Comparison of ENCODE assay signal across 10 mouse cellular contexts in genomic region chr12:100277534-100277905, GRCm38 (mm10).
DNase-seq lines count a peak whose midpoint lies in the region; ATAC-seq and TF ChIP-seq lines count a peak whose summit lies in the region.
"Had no signal": no experiment of that assay in that cellular context is flagged by ENCODE, and none has a peak within 500 bp of the region (broad histone marks: within the 10 kb centered on the region; RNA-seq: fewer than 3 reads in every experiment).

No protein-coding gene starts in this region.

- intact Hi-C loops in heart, adult 2 months (cut with DNase I) = loop anchor here (2.0 to 5.0 kb wide), 2 partner anchors 51 to 55 kb away; no protein-coding TSS in a partner anchor

- peak overlapping the region; percentile 72 for H3K27ac ChIP-seq in heart, adult 2 months
- H3K27ac ChIP-seq in MEL (ENCODE audit: control insufficient read depth, low read depth, low read length) = peak overlapping the region; percentile 66
- peak overlapping the region; percentile 37; the same call in 1 of the 2 replicates for H3K27ac ChIP-seq in neural tube, embryonic 12.5 days
- H3K27ac ChIP-seq: liver, embryonic 13.5 days had no signal

- DNase-seq in heart, adult 2 months = no peak
- no peak for DNase-seq in heart, adult 9 months (ENCODE audit: low spot score in 2 of 2)
- no peak for DNase-seq in MEL (ENCODE audit: low read depth, low spot score)
- DNase-seq in induced T-regulatory cell, adult 2 months (ENCODE audit: low read depth) = peak; percentile 29
- DNase-seq in kidney, adult 9 months = no peak
- DNase-seq in cerebellum, adult 11-12 months = no peak
- DNase-seq in spleen, postnatal 14 days (ENCODE audit: low spot score in 2 of 2) = no peak

- H3K36me3 ChIP-seq in heart, adult 2 months (ENCODE audit: control insufficient read depth, insufficient read depth, low read length) = no peaks in the 10 kb centered on the region
- H3K36me3 ChIP-seq in MEL (ENCODE audit: control insufficient read depth in 1 of 2, insufficient read depth in 2 of 2, low read length in 2 of 2) = peaks cover 0 to 26% of the 10 kb centered on the region in 2 experiments; a peak in 2 of 4 replicates
- H3K36me3 ChIP-seq in neural tube, embryonic 12.5 days = no peaks in the 10 kb centered on the region
- H3K36me3 ChIP-seq: liver, embryonic 13.5 days had no signal

- no peak for ATAC-seq in neural tube, embryonic 12.5 days (ENCODE audit: low FRiP score, low read depth)

- H3K9me3 ChIP-seq in MEL (replicated peaks; ENCODE audit: insufficient read depth, low read length) = no peaks in the 10 kb centered on the region
- no peaks in the 10 kb centered on the region for H3K9me3 ChIP-seq in neural tube, embryonic 12.5 days
- H3K9me3 ChIP-seq: liver, embryonic 13.5 days; megakaryocyte, embryonic 14.5 days had no signal

- no peak for TF ChIP-seq EP300 in heart, adult 2 months (IDR thresholded peaks at IDR 0.05; ENCODE audit: insufficient read depth, low read depth, low read length)
- no peak for TF ChIP-seq EP300 in MEL (IDR thresholded peaks at IDR 0.05; ENCODE audit: low read depth in 1 of 2, low read length in 2 of 2)

- no peak overlapping the region for H3K4me3 ChIP-seq in heart, adult 2 months
- H3K4me3 ChIP-seq in MEL (ENCODE audit: control insufficient read depth in 1 of 2, insufficient read depth in 1 of 2, low read depth in 2 of 2, low read length in 2 of 2) = peak overlapping the region in 1 of 2 experiments; percentile 20; a peak in 3 of 4 replicates
- H3K4me3 ChIP-seq in neural tube, embryonic 12.5 days = no peak overlapping the region
- H3K4me3 ChIP-seq: liver, embryonic 13.5 days had no signal

- peaks cover 32% of the 10 kb centered on the region for H3K4me1 ChIP-seq in heart, adult 2 months (ENCODE audit: control insufficient read depth, insufficient read depth, low read length)
- H3K4me1 ChIP-seq in MEL (ENCODE audit: control insufficient read depth in 1 of 2, insufficient read depth in 2 of 2, low read length in 2 of 2) = peaks cover 8 to 33% of the 10 kb centered on the region in 2 experiments
- peaks cover 35% of the 10 kb centered on the region for H3K4me1 ChIP-seq in neural tube, embryonic 12.5 days

- H3K4me2 ChIP-seq in neural tube, embryonic 12.5 days (replicated peaks) = no peak overlapping the region

- H3K79me2 ChIP-seq in heart, adult 2 months (replicated peaks; ENCODE audit: control insufficient read depth, insufficient read depth, low read length) = no peaks in the 10 kb centered on the region
- no peaks in the 10 kb centered on the region for H3K79me2 ChIP-seq in MEL (ENCODE audit: control insufficient read depth, insufficient read depth, low read length, poor library complexity)

- no peak overlapping the region for H3K9ac ChIP-seq in heart, adult 2 months (ENCODE audit: low read depth, low read length)
- peak overlapping the region; percentile 28 for H3K9ac ChIP-seq in MEL (ENCODE audit: control insufficient read depth, low read depth, low read length, poor library complexity, severe bottlenecking)
- H3K9ac ChIP-seq in neural tube, embryonic 12.5 days = no peak overlapping the region
- H3K9ac ChIP-seq: liver, embryonic 13.5 days had no signal

- no peaks in the 10 kb centered on the region for H3K27me3 ChIP-seq in heart, adult 2 months (ENCODE audit: control insufficient read depth, insufficient read depth, low read length)
- no peaks in the 10 kb centered on the region for H3K27me3 ChIP-seq in MEL (ENCODE audit: control insufficient read depth in 1 of 2, insufficient read depth in 2 of 2, low read length in 2 of 2)
- H3K27me3 ChIP-seq in neural tube, embryonic 12.5 days (replicated peaks) = no peaks in the 10 kb centered on the region
- H3K27me3 ChIP-seq: liver, embryonic 13.5 days had no signal

- TF ChIP-seq RAD21 in MEL (IDR thresholded peaks at IDR 0.05; ENCODE audit: low read depth, low read length) = no peak

- no peak for TF ChIP-seq POLR2A in heart, adult 2 months (IDR thresholded peaks at IDR 0.05; ENCODE audit: insufficient read depth, low read depth, low read length)
- TF ChIP-seq POLR2A in MEL (IDR thresholded peaks at IDR 0.05; ENCODE audit: control insufficient read depth in 1 of 2, insufficient read depth in 1 of 2, low read depth in 1 of 2, low read length in 2 of 2, poor library complexity in 1 of 2) = no peak

- no peak for TF ChIP-seq CTCF in heart, adult 2 months (IDR thresholded peaks at IDR 0.05)
- TF ChIP-seq CTCF in MEL (IDR thresholded peaks at IDR 0.05 in 2 of 3, conservative IDR thresholded peaks at IDR 0.05 in 1 of 3; ENCODE audit: control insufficient read depth in 1 of 3, insufficient read depth in 1 of 3, low read depth in 2 of 3, low read length in 3 of 3, poor library complexity in 1 of 3, severe bottlenecking in 1 of 3) = no peak

- 72% methylated on average over 3 of the region's 3 CpGs for WGBS in heart, adult 2 months
- WGBS in neural tube, embryonic 12.5 days = 81% methylated on average over 3 of the region's 3 CpGs

TF ChIP-seq in MEL, 35 proteins besides CTCF, POLR2A, EP300 and RAD21:
- TF ChIP-seq UBTF (IDR thresholded peaks at IDR 0.05; ENCODE audit: borderline replicate concordance, insufficient read depth, low read depth, low read length) (no peak), MYC (IDR thresholded peaks at IDR 0.05; ENCODE audit: low read depth, low read length) (no peak), MAZ (IDR thresholded peaks at IDR 0.05; ENCODE audit: low read depth, low read length) (no peak), ETS1 (IDR thresholded peaks at IDR 0.05; ENCODE audit: low read depth, low read length) (no peak)
